Mouse (Mus musculus): Measurements from ENCODE around the gene Schip1. TPM values are rescaled to one million over a fixed set of nuclear protein-coding genes. Genes with fewer than 3 reads are reported as not detected.

The Schip1 gene
- polyA plus RNA-seq, 1 experiment from 2014 or later, result 29.7 TPM

DNA sequence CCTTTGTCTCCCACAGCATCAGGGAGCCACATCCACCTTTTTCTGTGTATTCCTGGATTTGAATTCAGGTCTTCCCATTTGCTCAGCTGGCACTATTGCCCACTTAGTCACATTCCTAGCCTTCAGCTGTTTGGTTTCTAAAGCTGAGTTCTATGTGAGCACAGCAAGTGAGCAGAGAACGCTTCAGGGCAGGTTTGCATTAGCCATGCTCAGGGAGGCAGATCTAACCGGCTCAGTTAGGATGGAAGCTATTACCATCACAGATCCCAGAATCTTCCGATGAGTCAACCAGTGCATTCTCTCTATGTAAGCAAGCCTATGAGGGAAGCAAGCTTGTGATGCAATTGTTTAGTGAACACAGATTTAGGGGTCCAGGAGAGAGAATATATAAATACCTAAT lies 320.9 kb downstream of the Schip1 start:
- H3K4me1 ChIP-seq (ENCODE audit: control insufficient read depth, insufficient read depth, low read length), result no peaks in the 10 kb centered on the region
- H3K27me3 ChIP-seq (replicated peaks; ENCODE audit: control insufficient read depth, insufficient read depth, low read length), result no peaks in the 10 kb centered on the region
- WGBS, result 86% methylated on average over 3 of the region's 3 CpGs
- ATAC-seq, result no peak
- H3K9ac ChIP-seq (ENCODE audit: low read depth, low read length), result no peak overlapping the region
- H3K9me3 ChIP-seq (ENCODE audit: control insufficient read depth, low read length), result no peaks in the 10 kb centered on the region
- no peak overlapping the region for H3K27ac ChIP-seq (ENCODE audit: low read length)
- H3K36me3 ChIP-seq (ENCODE audit: control insufficient read depth, insufficient read depth, low read length), result no peaks in the 10 kb centered on the region
- H3K4me2 ChIP-seq (ENCODE audit: low read depth, low read length), result no peak overlapping the region
- no peak overlapping the region for H3K4me3 ChIP-seq (ENCODE audit: low read length)

GRCm38 (mm10) chr3:68388023-68388422 lies 323.4 kb downstream of the Schip1 start:
- no peaks in the 10 kb centered on the region for H3K4me1 ChIP-seq (ENCODE audit: control insufficient read depth, insufficient read depth, low read length)
- no peaks in the 10 kb centered on the region for H3K36me3 ChIP-seq (ENCODE audit: control insufficient read depth, insufficient read depth, low read length)
- no peak for ATAC-seq
- H3K4me2 ChIP-seq (ENCODE audit: low read depth, low read length), result no peak overlapping the region
- no peaks in the 10 kb centered on the region for H3K9me3 ChIP-seq (ENCODE audit: control insufficient read depth, low read length)
- WGBS, result 86% methylated on average over 3 of the region's 3 CpGs
- H3K9ac ChIP-seq (ENCODE audit: low read depth, low read length), result no peak overlapping the region
- H3K27ac ChIP-seq (ENCODE audit: low read length), result no peak overlapping the region
- no peaks in the 10 kb centered on the region for H3K27me3 ChIP-seq (replicated peaks; ENCODE audit: control insufficient read depth, insufficient read depth, low read length)
- no peak overlapping the region for H3K4me3 ChIP-seq (ENCODE audit: low read length)

GRCm38 (mm10) chr3:68393578-68393977 lies 329.0 kb downstream of the Schip1 start:
- Histone ChIP-seq H3K27me3 (replicated peaks; ENCODE audit: control insufficient read depth, insufficient read depth, low read length) (no peaks in the 10 kb centered on the region), H3K4me2 (ENCODE audit: low read depth, low read length) (no peak overlapping the region)

GRCm38 (mm10) chr3:68398691-68399090 lies 334.1 kb downstream of the Schip1 start:
- 80% methylated on average over 3 of the region's 3 CpGs for WGBS
- no peaks in the 10 kb centered on the region for H3K27me3 ChIP-seq (replicated peaks; ENCODE audit: control insufficient read depth, insufficient read depth, low read length)
- H3K9ac ChIP-seq (ENCODE audit: low read depth, low read length), result no peak overlapping the region
- H3K4me2 ChIP-seq (ENCODE audit: low read depth, low read length), result no peak overlapping the region
- no peaks in the 10 kb centered on the region for H3K36me3 ChIP-seq (ENCODE audit: control insufficient read depth, insufficient read depth, low read length)
- H3K27ac ChIP-seq (ENCODE audit: low read length), result no peak overlapping the region
- no peaks in the 10 kb centered on the region for H3K4me1 ChIP-seq (ENCODE audit: control insufficient read depth, insufficient read depth, low read length)
- H3K4me3 ChIP-seq (ENCODE audit: low read length), result no peak overlapping the region
- H3K9me3 ChIP-seq (ENCODE audit: control insufficient read depth, low read length), result no peaks in the 10 kb centered on the region
- ATAC-seq, result no peak

More at GRCm38 (mm10) chr3:68393578-68393977, 329.0 kb downstream of the Schip1 start:
- no peaks in the 10 kb centered on the region for H3K36me3 ChIP-seq (ENCODE audit: control insufficient read depth, insufficient read depth, low read length)
- no peak for ATAC-seq
- H3K27ac ChIP-seq (ENCODE audit: low read length), result no peak overlapping the region
- no peaks in the 10 kb centered on the region for H3K4me1 ChIP-seq (ENCODE audit: control insufficient read depth, insufficient read depth, low read length)
- WGBS, result 70% methylated on average over 2 of the region's 2 CpGs
- H3K9me3 ChIP-seq (ENCODE audit: control insufficient read depth, low read length), result no peaks in the 10 kb centered on the region
- H3K9ac ChIP-seq (ENCODE audit: low read depth, low read length), result no peak overlapping the region
- no peak overlapping the region for H3K4me3 ChIP-seq (ENCODE audit: low read length)

DNA sequence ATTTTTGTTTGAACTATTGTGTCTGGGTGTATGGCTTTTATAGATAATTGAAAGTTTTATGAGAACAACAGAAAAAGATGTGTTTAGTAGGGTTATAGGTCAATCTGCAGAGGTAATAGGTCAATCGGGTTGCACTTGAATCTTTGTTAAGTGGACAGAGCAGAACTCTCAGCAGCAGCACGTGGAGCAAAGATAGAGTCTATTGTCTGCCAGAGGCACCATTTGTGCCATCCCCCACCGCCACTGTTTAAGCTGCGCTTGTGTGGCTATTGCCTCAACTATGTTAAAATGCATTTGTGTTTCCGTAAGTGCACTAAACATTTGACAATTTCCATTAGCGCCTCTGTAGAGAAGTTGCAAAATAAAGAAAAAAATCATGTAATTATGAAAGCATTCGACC lies 335.5 kb downstream of the Schip1 start:
- no peak for ATAC-seq

GRCm38 (mm10) chr3:68403343-68403742 lies 338.7 kb downstream of the Schip1 start:
- no peak for ATAC-seq
- H3K27ac ChIP-seq (ENCODE audit: low read length), result no peak overlapping the region
- no peak overlapping the region for H3K4me3 ChIP-seq (ENCODE audit: low read length)
- no peaks in the 10 kb centered on the region for H3K36me3 ChIP-seq (ENCODE audit: control insufficient read depth, insufficient read depth, low read length)
- H3K4me2 ChIP-seq (ENCODE audit: low read depth, low read length), result no peak overlapping the region
- H3K27me3 ChIP-seq (replicated peaks; ENCODE audit: control insufficient read depth, insufficient read depth, low read length), result no peaks in the 10 kb centered on the region
- WGBS, result 77% methylated on average over 4 of the region's 4 CpGs
- no peak overlapping the region for H3K9ac ChIP-seq (ENCODE audit: low read depth, low read length)
- no peaks in the 10 kb centered on the region for H3K4me1 ChIP-seq (ENCODE audit: control insufficient read depth, insufficient read depth, low read length)
- no peaks in the 10 kb centered on the region for H3K9me3 ChIP-seq (ENCODE audit: control insufficient read depth, low read length)

More for the DNA sequence above, 335.5 kb downstream of the Schip1 start:
- no peak overlapping the region for H3K9ac ChIP-seq (ENCODE audit: low read depth, low read length)
- no peaks in the 10 kb centered on the region for H3K4me1 ChIP-seq (ENCODE audit: control insufficient read depth, insufficient read depth, low read length)
- H3K27me3 ChIP-seq (replicated peaks; ENCODE audit: control insufficient read depth, insufficient read depth, low read length), result no peaks in the 10 kb centered on the region
- WGBS, result 74% methylated on average over 7 of the region's 7 CpGs
- no peak overlapping the region for H3K4me2 ChIP-seq (ENCODE audit: low read depth, low read length)
- no peaks in the 10 kb centered on the region for H3K9me3 ChIP-seq (ENCODE audit: control insufficient read depth, low read length)
- H3K27ac ChIP-seq (ENCODE audit: low read length), result no peak overlapping the region
- no peaks in the 10 kb centered on the region for H3K36me3 ChIP-seq (ENCODE audit: control insufficient read depth, insufficient read depth, low read length)
- no peak overlapping the region for H3K4me3 ChIP-seq (ENCODE audit: low read length)

- no peaks in the 10 kb centered on the region for H3K4me1 ChIP-seq (ENCODE audit: control insufficient read depth, insufficient read depth, low read length)
- H3K9ac ChIP-seq (ENCODE audit: low read depth, low read length), result no peak overlapping the region
- no peaks in the 10 kb centered on the region for H3K9me3 ChIP-seq (ENCODE audit: control insufficient read depth, low read length)
- H3K4me3 ChIP-seq (ENCODE audit: low read length), result no peak overlapping the region
- H3K36me3 ChIP-seq (ENCODE audit: control insufficient read depth, insufficient read depth, low read length), result no peaks in the 10 kb centered on the region
- no peak overlapping the region for H3K27ac ChIP-seq (ENCODE audit: low read length)
- no peaks in the 10 kb centered on the region for H3K27me3 ChIP-seq (replicated peaks; ENCODE audit: control insufficient read depth, insufficient read depth, low read length)
- H3K4me2 ChIP-seq (ENCODE audit: low read depth, low read length), result no peak overlapping the region
- 66% methylated on average over 2 of the region's 2 CpGs for WGBS
- ATAC-seq, result no peak
Observed at GRCm38 (mm10) chr3:68403783-68404217, 339.2 kb downstream of the Schip1 start.

DNA sequence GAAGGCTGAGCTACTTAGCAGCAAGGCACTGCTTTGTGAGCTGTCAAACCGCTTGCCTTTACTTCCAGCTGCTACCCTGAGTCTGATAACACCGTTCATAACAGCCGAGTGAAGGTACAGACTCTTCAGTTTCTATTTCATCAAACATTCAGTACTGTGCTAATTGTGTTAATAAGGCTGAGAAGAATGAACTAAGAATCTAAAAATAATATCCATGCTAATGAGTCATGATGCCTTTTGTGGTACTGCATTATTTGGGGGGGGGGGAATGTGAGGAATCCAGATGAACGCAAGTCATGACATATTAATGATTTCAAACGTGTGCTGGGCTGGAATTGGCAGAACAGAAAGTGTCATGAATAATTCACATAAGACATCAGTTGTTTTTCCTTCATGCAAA lies 341.1 kb downstream of the Schip1 start:
- Histone ChIP-seq H3K9ac (ENCODE audit: low read depth, low read length) (no peak overlapping the region), H3K4me3 (ENCODE audit: low read length) (no peak overlapping the region), H3K4me2 (ENCODE audit: low read depth, low read length) (no peak overlapping the region), H3K9me3 (ENCODE audit: control insufficient read depth, low read length) (no peaks in the 10 kb centered on the region), H3K36me3 (ENCODE audit: control insufficient read depth, insufficient read depth, low read length) (no peaks in the 10 kb centered on the region), H3K27ac (ENCODE audit: low read length) (no peak overlapping the region), H3K4me1 (ENCODE audit: control insufficient read depth, insufficient read depth, low read length) (no peaks in the 10 kb centered on the region), H3K27me3 (replicated peaks; ENCODE audit: control insufficient read depth, insufficient read depth, low read length) (no peaks in the 10 kb centered on the region)
- WGBS, result 62% methylated on average over 5 of the region's 5 CpGs
- ATAC-seq, result no peak

DNA sequence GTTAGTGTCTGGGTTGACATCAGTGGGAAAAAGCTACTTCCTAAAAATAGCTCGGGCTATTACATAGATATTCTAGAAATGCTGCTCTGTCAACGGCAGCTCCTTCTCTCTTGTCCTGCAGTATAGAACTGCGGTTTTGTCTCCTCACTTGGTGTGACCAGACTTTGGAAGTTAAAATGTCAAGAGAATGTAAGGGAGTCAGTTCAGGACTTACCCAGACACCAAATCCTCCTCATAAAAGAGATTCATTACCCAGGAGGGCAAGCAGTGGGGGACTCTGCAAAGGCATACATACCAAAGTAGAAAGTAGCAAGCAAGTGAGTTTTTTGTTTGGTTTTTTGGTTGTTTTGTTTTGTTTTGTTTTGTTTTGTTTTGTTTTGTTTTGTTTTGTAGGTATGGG lies 347.7 kb downstream of the Schip1 start:
- no peak for ATAC-seq
- Histone ChIP-seq H3K4me1 (ENCODE audit: control insufficient read depth, insufficient read depth, low read length) (no peaks in the 10 kb centered on the region), H3K9me3 (ENCODE audit: control insufficient read depth, low read length) (no peaks in the 10 kb centered on the region), H3K9ac (ENCODE audit: low read depth, low read length) (no peak overlapping the region), H3K27me3 (replicated peaks; ENCODE audit: control insufficient read depth, insufficient read depth, low read length) (no peaks in the 10 kb centered on the region), H3K36me3 (ENCODE audit: control insufficient read depth, insufficient read depth, low read length) (no peaks in the 10 kb centered on the region), H3K4me3 (ENCODE audit: low read length) (no peak overlapping the region), H3K27ac (ENCODE audit: low read length) (no peak overlapping the region), H3K4me2 (ENCODE audit: low read depth, low read length) (no peak overlapping the region)
- 66% methylated on average over 3 of the region's 3 CpGs for WGBS

GRCm38 (mm10) chr3:68419792-68420191 lies 355.2 kb downstream of the Schip1 start:
- H3K4me1 ChIP-seq (ENCODE audit: control insufficient read depth, insufficient read depth, low read length), result no peaks in the 10 kb centered on the region
- no peak for ATAC-seq
- WGBS, result 92% methylated on average over 4 of the region's 4 CpGs
- H3K27ac ChIP-seq (ENCODE audit: low read length), result no peak overlapping the region
- no peaks in the 10 kb centered on the region for H3K9me3 ChIP-seq (ENCODE audit: control insufficient read depth, low read length)
- H3K9ac ChIP-seq (ENCODE audit: low read depth, low read length), result no peak overlapping the region
- no peaks in the 10 kb centered on the region for H3K36me3 ChIP-seq (ENCODE audit: control insufficient read depth, insufficient read depth, low read length)
- no peak overlapping the region for H3K4me3 ChIP-seq (ENCODE audit: low read length)
- H3K4me2 ChIP-seq (ENCODE audit: low read depth, low read length), result no peak overlapping the region
- H3K27me3 ChIP-seq (replicated peaks; ENCODE audit: control insufficient read depth, insufficient read depth, low read length), result no peaks in the 10 kb centered on the region

All from intestine, embryonic 16.5 days (tissue).